Mouse (Mus musculus) CH12.LX (cell line): ENCODE data around the gene Bend6. TPM values are rescaled to one million over a fixed set of nuclear protein-coding genes. Genes with fewer than 3 reads are reported as not detected.

ENCODE experiments used
- DNase-seq: peaks from one replicate; pipeline ENCODE4 v3.0.0-alpha.2; 2013; ENCODE audit errors: extremely low read depth
- H3K27ac ChIP-seq: 2 replicates; pipeline ENCODE4 v1.5.1; 2012; ENCODE audit warnings: low read depth, mild to moderate bottlenecking, control low read depth, moderate library complexity; ENCODE audit not compliant: insufficient read depth
- H3K27me3 ChIP-seq: replicated peaks from 2 replicates; pipeline ENCODE3; 2012; ENCODE audit warnings: inconsistent platforms
- H3K36me3 ChIP-seq, 2 experiments: replicated peaks in 1 of 2; 2 replicates each; pipeline versions ENCODE3 to v1.6.1; 2012; ENCODE audit warnings: inconsistent platforms in 1 of 2, low read length in 1 of 2, mild to moderate bottlenecking in 1 of 2, mixed read lengths in 1 of 2, moderate library complexity in 1 of 2; ENCODE audit not compliant: control insufficient read depth in 1 of 2, insufficient read depth in 1 of 2
- H3K4me1 ChIP-seq, 2 experiments: 2 replicates each; pipeline ENCODE4 v1.6.1; 2012; ENCODE audit warnings: inconsistent platforms in 1 of 2, moderate library complexity in 1 of 2; ENCODE audit not compliant: insufficient read depth in 2 of 2, control insufficient read depth in 1 of 2
- H3K4me2 ChIP-seq: 2 replicates; pipeline ENCODE4 v1.6.1; 2012; ENCODE audit warnings: low read depth, mild to moderate bottlenecking, control low read depth; ENCODE audit not compliant: poor library complexity, insufficient read depth, severe bottlenecking
- H3K4me3 ChIP-seq, 3 experiments: fragments of 150-350 bp in 1 of 3; sonication (generic) in 1 of 3; replicated peaks in 1 of 3; 2 replicates each; pipeline versions ENCODE3 to v1.5.1; 2011 to 2012; ENCODE audit warnings: low read depth in 2 of 3, low read length in 2 of 3, mild to moderate bottlenecking in 2 of 3, moderate library complexity in 2 of 3, control low read depth in 1 of 3, improper control_type of control experiment in 1 of 3, inconsistent platforms in 1 of 3, mixed read lengths in 1 of 3; ENCODE audit not compliant: poor library complexity in 1 of 3
- H3K79me2 ChIP-seq: replicated peaks from 2 replicates; pipeline ENCODE4 v1.6.1; 2012; ENCODE audit warnings: mild to moderate bottlenecking, moderate library complexity; ENCODE audit not compliant: control insufficient read depth, poor library complexity, insufficient read depth, severe bottlenecking; ENCODE audit errors: extremely low read depth
- H3K9ac ChIP-seq: 2 replicates; pipeline ENCODE4 v1.6.1; 2012; ENCODE audit warnings: low read depth, mild to moderate bottlenecking, control low read depth, moderate library complexity; ENCODE audit not compliant: insufficient read depth
- H3K9me3 ChIP-seq: replicated peaks from 2 replicates; pipeline ENCODE3; 2012; ENCODE audit warnings: low read length, inconsistent platforms, mixed read lengths
- CHD1 ChIP-seq: IDR thresholded peaks from 2 replicates; pipeline ENCODE4 v1.6.1; 2012; ENCODE audit warnings: low read depth, low read length, improper control_type of control experiment, inconsistent platforms
- CHD2 ChIP-seq: IDR thresholded peaks from 2 replicates; pipeline ENCODE4 v1.6.1; 2011; ENCODE audit warnings: low read length, improper control_type of control experiment
- E2F4 ChIP-seq: IDR thresholded peaks from 2 replicates; pipeline ENCODE4 v1.6.1; 2011; ENCODE audit warnings: low read depth, low read length, improper control_type of control experiment; ENCODE audit not compliant: insufficient replicate concordance
- ELF1 ChIP-seq: IDR thresholded peaks from 2 replicates; pipeline ENCODE4 v1.6.1; 2014; ENCODE audit warnings: low read depth, mild to moderate bottlenecking, inconsistent platforms, low read length, improper control_type of control experiment
- HCFC1 ChIP-seq: IDR thresholded peaks from 2 replicates; pipeline ENCODE4 v1.6.1; 2012; ENCODE audit warnings: low read depth, mild to moderate bottlenecking, inconsistent platforms, low read length, improper control_type of control experiment
- JUN ChIP-seq: IDR thresholded peaks from 2 replicates; pipeline ENCODE4 v1.6.1; 2011; ENCODE audit warnings: low read depth, mild to moderate bottlenecking, low read length, improper control_type of control experiment, moderate library complexity; ENCODE audit not compliant: insufficient read depth
- JUND ChIP-seq: conservative IDR thresholded peaks from 2 replicates; pipeline ENCODE4 v1.6.1; 2011; ENCODE audit warnings: low read depth, low read length, improper control_type of control experiment
- MAX ChIP-seq: IDR thresholded peaks from 2 replicates; pipeline ENCODE4 v1.6.1; 2011; ENCODE audit warnings: low read length, improper control_type of control experiment
- MEF2A ChIP-seq: IDR thresholded peaks from 2 replicates; pipeline ENCODE4 v1.6.1; 2014; ENCODE audit warnings: low read depth, mild to moderate bottlenecking, inconsistent platforms, low read length, improper control_type of control experiment, borderline replicate concordance
- MXI1 ChIP-seq: IDR thresholded peaks from 2 replicates; pipeline ENCODE4 v1.6.1; 2011; ENCODE audit warnings: mild to moderate bottlenecking, low read depth, low read length, improper control_type of control experiment
- NELFE ChIP-seq: IDR thresholded peaks from 2 replicates; pipeline ENCODE4 v1.6.1; 2011; ENCODE audit warnings: low read depth, low read length, improper control_type of control experiment
- PAX5 ChIP-seq: IDR thresholded peaks from 2 replicates; pipeline ENCODE4 v1.6.1; 2012; ENCODE audit warnings: low read length, inconsistent platforms, mixed read lengths
- RCOR1 ChIP-seq: conservative IDR thresholded peaks from 2 replicates; pipeline ENCODE4 v1.6.1; 2012; ENCODE audit warnings: low read depth, mild to moderate bottlenecking, inconsistent platforms, low read length, improper control_type of control experiment
- UBTF ChIP-seq: IDR thresholded peaks from 2 replicates; pipeline ENCODE4 v1.6.1; 2012; ENCODE audit warnings: low read depth, mild to moderate bottlenecking, inconsistent platforms, low read length, improper control_type of control experiment, moderate library complexity
- ZC3H11A ChIP-seq: IDR thresholded peaks from 2 replicates; pipeline ENCODE4 v1.6.1; 2012; ENCODE audit warnings: low read depth, mild to moderate bottlenecking, inconsistent platforms, low read length, improper control_type of control experiment
- dilution Hi-C: fragments of 300-500 bp; cut with MboI; formaldehyde crosslinking; loops from 2 replicates; pipeline ENCODE4 v1.14.3; 2020; ENCODE audit warnings: low sequenced_read_pairs; ENCODE audit not compliant: extremely low pct_unique_long_range_greater_than_20kb, extremely low pct_ligation_motif_present
- in situ Hi-C: fragments of 300-500 bp; cut with MboI; formaldehyde crosslinking; loops from 3 replicates; pipeline ENCODE4 v1.14.3; 2019; ENCODE audit warnings: low sequenced_read_pairs, low pct_ligation_motif_present, low pct_unique_long_range_greater_than_20kb, mixed read lengths
- polyA plus RNA-seq: library from polyadenylated mRNA; unstranded; fragments of >175 nt; gene quantifications from 2 replicates; pipeline ENCODE4 v1.2.1, GENCODE M21; 2012; ENCODE audit warnings: low read depth; ENCODE audit not compliant: insufficient read length
- total RNA-seq, 2 experiments: library from RNA; depleted of rRNA; stranded (reverse); fragments of 300-350 nt in 1 of 2; fragments of >200 nt in 1 of 2; gene quantifications; 2 replicates each; pipeline ENCODE4 v1.2.3; 2012 to 2014

Bend6 gene
- total and polyA plus RNA-seq, 3 experiments = 1.4 to 3.4 (median 3.2) TPM

GRCm38 (mm10) chr1:33900175-33900574, 7.4 kb downstream of the Bend6 start:
- in situ Hi-C loops = no loop called here
- H3K27me3 ChIP-seq = no peaks in the 10 kb centered on the region

GRCm38 (mm10) chr1:33898373-33898772, 9.2 kb downstream of the Bend6 start:
- in situ Hi-C loops = no loop called here
- no peak overlapping the region for H3K9ac ChIP-seq
- no peaks in the 10 kb centered on the region for H3K36me3 ChIP-seq
- dilution Hi-C loops = no loop called here
- H3K27me3 ChIP-seq = no peaks in the 10 kb centered on the region
- no peak overlapping the region for H3K27ac ChIP-seq
- no peak overlapping the region for H3K4me2 ChIP-seq
- TF ChIP-seq CHD2 = no peak
- no peak for TF ChIP-seq ZC3H11A
- TF ChIP-seq UBTF = no peak
- TF ChIP-seq HCFC1 = no peak
- TF ChIP-seq JUND = no peak
- no peak for TF ChIP-seq ELF1
- no peak for TF ChIP-seq PAX5
- no peak for TF ChIP-seq E2F4
- no peak for DNase-seq
- peaks cover 7 to 9% of the 10 kb centered on the region in 2 experiments; a peak in 3 of 4 replicates for H3K4me1 ChIP-seq
- no peaks in the 10 kb centered on the region for H3K79me2 ChIP-seq
- no peaks in the 10 kb centered on the region for H3K9me3 ChIP-seq
- H3K4me3 ChIP-seq = no peak overlapping the region

More at GRCm38 (mm10) chr1:33900175-33900574, 7.4 kb downstream of the Bend6 start:
- no peak overlapping the region for H3K9ac ChIP-seq
- H3K4me1 ChIP-seq = peaks cover 7 to 18% of the 10 kb centered on the region in 2 experiments; a peak in 3 of 4 replicates
- H3K79me2 ChIP-seq = no peaks in the 10 kb centered on the region
- H3K36me3 ChIP-seq = no peaks in the 10 kb centered on the region
- no peak overlapping the region for H3K4me2 ChIP-seq
- H3K9me3 ChIP-seq = no peaks in the 10 kb centered on the region
- no peak for DNase-seq
- H3K27ac ChIP-seq = no peak overlapping the region
- no peak overlapping the region for H3K4me3 ChIP-seq
- no peak for TF ChIP-seq CHD1
- no peak for TF ChIP-seq MEF2A
- TF ChIP-seq NELFE = no peak
- dilution Hi-C loops = no loop called here

GRCm38 (mm10) chr1:33897426-33897825, 10.2 kb downstream of the Bend6 start:
- dilution Hi-C loops = no loop called here

More at GRCm38 (mm10) chr1:33897426-33897825, 10.2 kb downstream of the Bend6 start:
- no peak for DNase-seq
- H3K4me1 ChIP-seq = peaks cover 0 to under 1% of the 10 kb centered on the region in 2 experiments; a peak in 1 of 4 replicates
- H3K9ac ChIP-seq = no peak overlapping the region
- H3K27ac ChIP-seq = no peak overlapping the region
- H3K79me2 ChIP-seq = no peaks in the 10 kb centered on the region
- in situ Hi-C loops = no loop called here
- no peaks in the 10 kb centered on the region for H3K27me3 ChIP-seq
- no peaks in the 10 kb centered on the region for H3K36me3 ChIP-seq
- H3K9me3 ChIP-seq = no peaks in the 10 kb centered on the region
- no peak overlapping the region for H3K4me2 ChIP-seq
- TF ChIP-seq RCOR1 = no peak
- no peak for TF ChIP-seq MAX
- no peak for TF ChIP-seq MXI1
- TF ChIP-seq NELFE = no peak
- TF ChIP-seq JUN = no peak
- TF ChIP-seq JUND = no peak
- TF ChIP-seq ELF1 = no peak
- TF ChIP-seq, all 38 proteins: peak for 0
- no peak overlapping the region for H3K4me3 ChIP-seq
